Mouse (Mus musculus) spleen, postnatal 14 days (tissue): ENCODE measurements around the gene Gm20815.
"Not testable (repeated sequence)": the region's sequence is repeated elsewhere in the genome, so short reads cannot be mapped to it uniquely, and the experiment has no call there.

ENCODE experiments used
- DNase-seq, 2 experiments: peaks; one replicate each; pipeline ENCODE4 v3.0.0; 2021 to 2022; ENCODE audit warnings: low spot score in 2 of 2

Gm20815 gene

DNA sequence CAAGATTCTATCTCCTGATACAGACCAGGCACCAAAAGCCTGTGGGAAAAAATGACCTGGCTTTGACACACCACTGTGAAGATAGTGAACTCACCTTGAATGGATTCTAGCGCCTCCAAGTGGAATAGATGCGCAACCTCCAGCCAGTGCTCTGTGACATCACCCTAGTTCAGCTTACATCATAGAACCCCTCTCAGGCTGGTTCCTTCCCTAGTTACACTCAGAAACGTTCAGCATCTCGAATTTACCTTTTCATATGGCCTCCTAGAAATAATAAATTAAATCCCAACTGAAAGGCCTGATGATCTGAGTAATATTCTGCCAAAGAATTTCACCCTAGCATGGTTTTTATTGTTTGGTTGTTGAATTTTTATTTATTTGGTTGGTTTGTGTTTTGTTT, at the start of gene Gm20815:
Gene Gm20815, minus strand, starts transcription at position 101 of the 400 bp plus-strand sequence.
- not testable (repeated sequence) for DNase-seq
